Mouse (Mus musculus) right cerebral cortex, postnatal 36 days (tissue): Measurements from ENCODE around the gene Olfr653.

Experiments used
- DNase-seq, 2 experiments: peaks; one replicate each; pipeline ENCODE4 v3.0.0; 2022; ENCODE audit warnings: low spot score in 2 of 2, mixed read lengths in 1 of 2

Olfr653 gene

GRCm38 (mm10) chr7:104577014-104577413, at the start of gene Olfr653:
Gene Olfr653, plus strand, starts transcription at chr7:104577314.
- DNase-seq = no peak

GRCm38 (mm10) chr7:104549833-104550232, 27.3 kb upstream of the Olfr653 start, which contains the start of gene Olfr651:
Gene Olfr651, plus strand, starts transcription at chr7:104550133.
- DNase-seq = no peak

GRCm38 (mm10) chr7:104552700-104553099, 24.4 kb upstream of the Olfr653 start:
- DNase-seq = no peak

- no peak for DNase-seq
Observed at GRCm38 (mm10) chr7:104560601-104561000, 16.5 kb upstream of the Olfr653 start, which contains the start of gene Olfr652. Gene Olfr652, plus strand, starts transcription at chr7:104560901.

DNA sequence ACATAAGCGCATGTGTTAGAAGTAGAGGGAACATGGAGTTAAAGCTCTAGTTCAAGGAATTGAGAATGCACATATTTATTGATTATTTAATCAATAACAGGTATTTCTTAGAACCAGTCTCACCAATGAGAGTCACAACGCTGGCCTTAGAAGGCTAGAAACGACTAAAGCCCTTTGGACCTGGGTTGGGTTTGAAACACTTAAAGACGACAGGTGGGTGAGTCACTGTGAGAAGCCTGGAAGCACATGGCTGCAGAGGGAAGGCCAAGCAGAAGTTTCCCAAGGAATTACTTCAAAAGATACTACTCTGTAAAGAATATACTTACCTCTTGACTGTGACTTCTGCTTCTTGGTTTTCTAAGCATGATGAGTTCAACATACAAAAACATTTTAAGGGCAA, 3.7 kb downstream of the Olfr653 start:
- DNase-seq = no peak

DNA sequence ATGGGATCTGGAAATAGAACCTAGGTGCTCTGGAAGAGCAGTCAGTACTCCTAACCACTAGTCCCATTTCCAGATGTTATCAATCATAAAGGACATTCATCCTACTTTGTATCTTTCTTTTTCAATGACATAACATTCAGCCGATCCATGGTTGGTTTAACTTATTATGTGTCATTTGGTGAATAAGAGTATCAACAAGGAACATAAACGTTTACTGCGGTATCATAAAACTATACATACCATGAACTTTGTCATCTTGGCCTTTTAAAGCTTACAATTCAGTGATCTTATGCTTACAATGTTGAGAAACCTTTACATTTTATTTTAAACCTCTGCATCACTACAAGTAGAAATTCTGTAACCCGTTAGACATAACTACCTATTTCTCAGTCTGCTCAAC, 4.3 kb downstream of the Olfr653 start:
- DNase-seq = no peak

GRCm38 (mm10) chr7:104586725-104587124, 9.6 kb downstream of the Olfr653 start, which contains the start of gene Olfr654:
Gene Olfr654, plus strand, starts transcription at chr7:104587025.
- no peak for DNase-seq

DNA sequence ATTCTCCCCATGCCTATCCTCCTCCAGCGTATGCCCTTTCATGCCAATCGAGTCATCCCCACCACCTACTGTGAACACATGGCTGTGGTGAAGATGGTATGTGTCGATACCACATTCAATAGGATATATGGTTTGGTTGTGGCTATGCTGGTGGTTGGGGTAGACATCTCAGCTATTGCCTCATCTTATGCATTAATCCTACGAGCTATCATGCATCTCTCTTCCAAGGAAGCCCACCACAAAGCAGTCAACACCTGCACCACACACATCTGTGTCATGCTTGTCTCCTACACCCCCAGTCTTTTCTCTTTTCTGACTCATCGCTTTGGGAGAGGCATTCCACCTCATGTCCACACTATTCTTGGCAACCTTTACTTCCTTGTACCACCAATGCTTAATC, 11.2 kb downstream of the Olfr653 start:
- DNase-seq = no peak

GRCm38 (mm10) chr7:104601679-104602078, 24.6 kb downstream of the Olfr653 start, which contains the start of gene Olfr655:
Gene Olfr655, minus strand, starts transcription at chr7:104601779.
- DNase-seq = no peak

DNA sequence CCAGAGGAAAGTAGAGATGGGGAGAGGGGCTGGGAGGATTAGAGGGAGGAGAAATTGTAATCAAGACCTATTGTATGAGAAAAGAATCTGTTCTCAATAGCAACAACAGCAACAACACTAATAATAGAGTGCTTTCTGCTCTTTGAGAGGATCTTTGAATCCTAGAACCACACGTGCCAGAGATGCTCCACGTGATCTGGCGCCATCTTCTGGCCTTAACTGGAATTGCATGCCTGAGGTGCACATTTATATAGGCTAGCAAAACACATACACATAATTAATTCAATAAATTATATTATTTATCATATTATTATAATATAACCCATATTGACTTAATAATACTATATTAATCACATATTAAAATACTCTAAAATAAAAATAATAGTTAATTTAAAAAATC, 26.1 kb downstream of the Olfr653 start:
- DNase-seq = no peak

DNA sequence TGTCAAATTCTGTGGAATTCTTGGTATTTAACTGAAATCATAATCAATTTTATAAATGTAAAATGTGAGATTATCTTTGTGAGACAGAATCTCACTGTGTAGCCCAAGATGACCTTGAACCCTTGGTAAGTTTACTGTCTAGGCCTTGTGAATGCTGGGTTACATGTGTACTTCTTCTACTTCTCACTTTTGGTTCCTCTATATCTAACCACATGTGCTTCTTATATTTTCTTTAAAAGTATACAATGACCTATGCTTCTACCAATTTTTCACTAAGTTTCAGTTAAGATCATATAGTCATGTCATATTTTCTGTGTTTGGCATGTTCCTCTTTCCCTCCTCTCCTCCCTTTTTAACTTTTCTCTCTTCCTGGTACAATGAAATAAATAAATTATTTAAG, 27.6 kb downstream of the Olfr653 start:
- DNase-seq = no peak

GRCm38 (mm10) chr7:104613655-104614054, 36.5 kb downstream of the Olfr653 start, which contains the start of gene Olfr656:
Gene Olfr656, plus strand, starts transcription at chr7:104613955.
- no peak for DNase-seq

- DNase-seq = no peak
Observed at GRCm38 (mm10) chr7:104624494-104624893, 47.4 kb downstream of the Olfr653 start, which contains the start of gene Olfr657. Gene Olfr657, plus strand, starts transcription at chr7:104624794.
